Mouse (Mus musculus): ENCODE results near the gene Ins2. TPM values are rescaled to one million over a fixed set of nuclear protein-coding genes. Genes with fewer than 3 reads are reported as not detected.

The Ins2 gene
- polyA plus RNA-seq, 1 experiment, result not detected

GRCm38 (mm10) chr7:142666659-142667058 is 76.5 kb downstream of the Ins2 start, which contains the start of gene Igf2:
Igf2 (minus strand) TSS chr7:142666816.
- Histone ChIP-seq H3K27ac (ENCODE audit: insufficient read depth, low read depth, low read length) (no peak within 1 kb of the TSS), H3K4me3 (ENCODE audit: insufficient read depth, low read depth, low read length) (no peak within 1 kb of the TSS), H3K4me1 (ENCODE audit: control insufficient read depth, insufficient read depth, low read length) (peaks cover 6% of the 10 kb centered on the region; the same call in 1 of the 2 replicates)
- 89% methylated on average over 2 of the region's 2 CpGs for WGBS
- TF ChIP-seq CTCF (IDR thresholded peaks at IDR 0.05; ENCODE audit: insufficient read depth, low read depth, low read length) (no peak), POLR2A (IDR thresholded peaks at IDR 0.05; ENCODE audit: insufficient read depth, low read depth, low read length) (no peak)

DNA sequence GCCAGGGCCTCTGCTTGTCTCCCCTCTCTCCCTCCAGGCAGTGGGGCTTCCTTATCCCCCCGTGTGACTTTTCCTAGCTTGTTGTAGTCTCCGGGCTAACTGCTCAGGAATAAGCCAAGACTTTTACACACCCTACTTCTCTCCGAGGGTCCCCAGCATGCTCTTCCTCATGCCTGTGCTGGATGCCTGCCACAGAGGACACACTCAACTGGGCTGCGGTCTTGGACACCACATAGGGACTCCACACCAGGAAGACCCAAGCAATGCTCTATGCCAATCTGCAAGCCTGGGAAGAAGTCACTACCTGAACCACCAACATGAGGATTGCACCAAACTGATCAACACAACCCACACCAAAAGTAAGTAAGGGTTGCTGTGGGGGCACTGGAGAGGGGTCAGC is 77.1 kb downstream of the Ins2 start:
- peaks cover 6% of the 10 kb centered on the region; the same call in 1 of the 2 replicates for H3K4me1 ChIP-seq (ENCODE audit: control insufficient read depth, insufficient read depth, low read length)
- no peak overlapping the region for H3K27ac ChIP-seq (ENCODE audit: insufficient read depth, low read depth, low read length)
- no peak for TF ChIP-seq CTCF (IDR thresholded peaks at IDR 0.05; ENCODE audit: insufficient read depth, low read depth, low read length)
- no peak for TF ChIP-seq POLR2A (IDR thresholded peaks at IDR 0.05; ENCODE audit: insufficient read depth, low read depth, low read length)
- no peak overlapping the region for H3K4me3 ChIP-seq (ENCODE audit: insufficient read depth, low read depth, low read length)
- WGBS, result 90% methylated on average over 4 of the region's 4 CpGs

DNA sequence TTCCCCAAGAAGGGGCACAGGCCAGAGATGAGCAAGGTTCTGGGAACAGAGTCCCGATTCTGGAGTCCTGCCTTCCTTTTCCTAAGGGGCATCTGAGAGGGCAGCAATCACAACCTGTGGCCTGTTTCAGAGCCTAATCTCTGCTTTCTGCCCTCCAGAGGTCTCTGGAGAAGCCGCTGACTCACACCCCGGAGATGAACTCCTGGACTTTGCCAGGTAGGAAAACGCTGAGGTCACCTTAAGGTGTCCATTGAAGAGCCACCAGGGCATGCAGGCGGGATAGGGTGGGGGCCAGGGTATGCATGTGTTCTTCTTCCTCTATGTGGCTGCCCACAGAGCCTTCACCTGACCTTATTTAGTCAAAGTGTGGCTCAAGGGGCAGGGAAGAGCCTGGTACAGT is 77.8 kb downstream of the Ins2 start:
- no peak overlapping the region for H3K27ac ChIP-seq (ENCODE audit: insufficient read depth, low read depth, low read length)
- peaks cover 11% of the 10 kb centered on the region for H3K4me1 ChIP-seq (ENCODE audit: control insufficient read depth, insufficient read depth, low read length)
- TF ChIP-seq POLR2A (IDR thresholded peaks at IDR 0.05; ENCODE audit: insufficient read depth, low read depth, low read length), result no peak
- TF ChIP-seq CTCF (IDR thresholded peaks at IDR 0.05; ENCODE audit: insufficient read depth, low read depth, low read length), result no peak
- no peak overlapping the region for H3K4me3 ChIP-seq (ENCODE audit: insufficient read depth, low read depth, low read length)
- 72% methylated on average over 5 of the region's 5 CpGs for WGBS

DNA sequence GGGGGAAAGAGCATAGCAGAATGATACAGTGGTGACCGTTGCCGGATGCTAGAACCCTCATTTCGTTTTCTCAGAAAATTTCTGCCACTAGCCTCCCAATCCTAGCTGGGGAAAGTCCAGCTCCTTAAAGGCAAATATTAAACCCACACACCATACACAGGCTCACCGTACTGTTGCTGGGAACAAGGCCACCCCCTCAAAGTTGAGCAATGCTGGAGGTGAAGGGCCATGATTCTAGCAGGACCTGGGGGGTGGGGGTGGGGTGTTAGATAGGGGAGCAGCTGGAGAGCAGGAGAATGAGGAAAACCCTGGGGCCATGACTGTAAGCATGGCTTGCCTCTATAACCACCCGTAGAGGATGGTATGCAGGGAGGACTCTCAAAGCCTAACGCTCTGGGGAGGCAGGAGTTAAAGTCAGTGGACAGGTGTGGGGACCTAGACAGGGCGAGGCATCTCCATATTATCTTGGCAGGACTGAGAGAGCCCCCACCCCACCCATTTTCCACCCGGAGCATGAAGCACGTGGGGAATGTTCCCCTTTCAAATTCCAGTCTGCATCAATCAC is 78.6 kb downstream of the Ins2 start:
- no peak overlapping the region for H3K4me3 ChIP-seq (ENCODE audit: insufficient read depth, low read depth, low read length)
- H3K27ac ChIP-seq (ENCODE audit: insufficient read depth, low read depth, low read length), result no peak overlapping the region
- TF ChIP-seq CTCF (IDR thresholded peaks at IDR 0.05; ENCODE audit: insufficient read depth, low read depth, low read length), result no peak
- no peak for TF ChIP-seq POLR2A (IDR thresholded peaks at IDR 0.05; ENCODE audit: insufficient read depth, low read depth, low read length)
- peaks cover 14% of the 10 kb centered on the region for H3K4me1 ChIP-seq (ENCODE audit: control insufficient read depth, insufficient read depth, low read length)
- WGBS, result 15% methylated on average over 9 of the region's 9 CpGs

- WGBS, result 2% methylated on average over 53 of the region's 53 CpGs
Observed at GRCm38 (mm10) chr7:142663931-142664421, 79.2 kb downstream of the Ins2 start.

GRCm38 (mm10) chr7:142663151-142663550 is 80.0 kb downstream of the Ins2 start:
- Histone ChIP-seq H3K27ac (ENCODE audit: insufficient read depth, low read depth, low read length) (no peak overlapping the region), H3K4me1 (ENCODE audit: control insufficient read depth, insufficient read depth, low read length) (peaks cover 24% of the 10 kb centered on the region), H3K4me3 (ENCODE audit: insufficient read depth, low read depth, low read length) (no peak overlapping the region)
- 18% methylated on average over 5 of the region's 5 CpGs for WGBS
- TF ChIP-seq CTCF (IDR thresholded peaks at IDR 0.05; ENCODE audit: insufficient read depth, low read depth, low read length), result no peak
- no peak for TF ChIP-seq POLR2A (IDR thresholded peaks at IDR 0.05; ENCODE audit: insufficient read depth, low read depth, low read length)

More at GRCm38 (mm10) chr7:142663931-142664421, 79.2 kb downstream of the Ins2 start:
- peaks cover 16% of the 10 kb centered on the region for H3K4me1 ChIP-seq (ENCODE audit: control insufficient read depth, insufficient read depth, low read length)
- TF ChIP-seq CTCF (IDR thresholded peaks at IDR 0.05; ENCODE audit: insufficient read depth, low read depth, low read length), result no peak
- TF ChIP-seq POLR2A (IDR thresholded peaks at IDR 0.05; ENCODE audit: insufficient read depth, low read depth, low read length), result no peak
- H3K27ac ChIP-seq (ENCODE audit: insufficient read depth, low read depth, low read length), result no peak overlapping the region
- H3K4me3 ChIP-seq (ENCODE audit: insufficient read depth, low read depth, low read length), result no peak overlapping the region

DNA sequence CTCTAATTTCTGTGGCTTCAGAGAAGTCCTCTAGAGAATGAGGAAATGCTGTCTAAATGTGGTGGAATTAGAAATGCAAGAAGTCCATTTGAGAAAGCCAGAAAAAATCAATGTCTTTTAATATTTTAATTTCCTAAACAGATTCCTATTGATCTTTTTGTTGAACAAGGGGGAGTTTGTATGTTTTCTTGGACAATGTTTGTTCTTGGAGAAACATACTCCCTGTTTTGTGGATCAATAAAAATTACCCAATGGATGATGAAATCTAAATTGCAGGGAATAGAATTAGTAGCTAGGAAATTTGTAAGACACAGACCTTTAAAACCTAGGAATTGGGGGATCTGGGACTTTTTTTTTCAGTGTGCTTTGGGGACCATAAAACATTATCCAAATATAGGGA is 81.4 kb downstream of the Ins2 start:
- Histone ChIP-seq H3K27ac (ENCODE audit: insufficient read depth, low read depth, low read length) (no peak overlapping the region), H3K4me1 (ENCODE audit: control insufficient read depth, insufficient read depth, low read length) (peaks cover 25% of the 10 kb centered on the region), H3K4me3 (ENCODE audit: insufficient read depth, low read depth, low read length) (no peak overlapping the region)
- no peak for TF ChIP-seq CTCF (IDR thresholded peaks at IDR 0.05; ENCODE audit: insufficient read depth, low read depth, low read length)
- TF ChIP-seq POLR2A (IDR thresholded peaks at IDR 0.05; ENCODE audit: insufficient read depth, low read depth, low read length), result no peak

DNA sequence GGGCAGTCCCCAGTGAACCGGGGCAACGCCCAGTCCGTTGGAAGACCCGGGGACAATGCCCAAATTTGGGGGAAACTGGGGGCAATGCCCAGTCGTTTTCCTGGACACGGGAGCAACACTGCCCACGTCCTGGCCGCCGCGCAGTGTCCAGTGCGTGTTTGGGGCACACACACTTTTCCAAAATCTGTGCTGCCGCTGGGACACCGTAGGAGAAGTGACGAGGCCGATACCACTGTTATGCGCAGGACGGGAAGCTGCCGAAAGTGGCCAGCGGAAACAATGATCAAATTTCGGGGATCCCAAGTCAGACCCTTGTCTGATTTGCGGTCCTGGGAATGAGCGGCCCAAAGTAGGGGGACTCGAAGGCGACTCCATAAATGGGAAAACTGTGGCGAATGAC is 82.1 kb downstream of the Ins2 start:
- no peak overlapping the region for H3K27ac ChIP-seq (ENCODE audit: insufficient read depth, low read depth, low read length)
- H3K4me3 ChIP-seq (ENCODE audit: insufficient read depth, low read depth, low read length), result no peak overlapping the region
- TF ChIP-seq CTCF (IDR thresholded peaks at IDR 0.05; ENCODE audit: insufficient read depth, low read depth, low read length), result no peak
- no peak for TF ChIP-seq POLR2A (IDR thresholded peaks at IDR 0.05; ENCODE audit: insufficient read depth, low read depth, low read length)
- peaks cover 25% of the 10 kb centered on the region for H3K4me1 ChIP-seq (ENCODE audit: control insufficient read depth, insufficient read depth, low read length)
- WGBS, result 4% methylated on average over 25 of the region's 25 CpGs

DNA sequence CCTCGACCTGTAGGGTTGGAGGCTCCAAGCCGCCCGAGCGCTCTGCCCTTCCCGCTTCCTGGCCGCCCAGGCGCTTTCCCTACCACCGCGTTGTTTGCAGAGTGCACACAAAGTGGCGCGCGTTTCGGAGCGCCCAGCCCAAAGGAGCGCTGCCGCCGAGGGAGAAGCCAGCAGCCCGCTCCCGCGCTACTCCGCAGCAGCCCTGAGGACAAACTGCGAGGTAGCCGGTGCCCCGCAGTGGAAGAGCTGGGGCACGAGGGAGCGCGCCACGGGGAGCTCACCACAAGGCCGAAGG is 82.6 kb downstream of the Ins2 start:
- Histone ChIP-seq H3K4me1 (ENCODE audit: control insufficient read depth, insufficient read depth, low read length) (peaks cover 25% of the 10 kb centered on the region), H3K27ac (ENCODE audit: insufficient read depth, low read depth, low read length) (no peak overlapping the region), H3K4me3 (ENCODE audit: insufficient read depth, low read depth, low read length) (no peak overlapping the region)
- no peak for TF ChIP-seq CTCF (IDR thresholded peaks at IDR 0.05; ENCODE audit: insufficient read depth, low read depth, low read length)
- no peak for TF ChIP-seq POLR2A (IDR thresholded peaks at IDR 0.05; ENCODE audit: insufficient read depth, low read depth, low read length)
- WGBS, result 2% methylated on average over 29 of the region's 29 CpGs

All from olfactory bulb, adult 2 months (tissue).